Comparison of ENCODE assay signal across 13 mouse cellular contexts in genomic region chr17:88174242-88174679, GRCm38 (mm10).
DNase-seq lines count a peak whose midpoint lies in the region; ATAC-seq and TF ChIP-seq lines count a peak whose summit lies in the region.
"Had no signal": no experiment of that assay in that cellular context is flagged by ENCODE, and none has a peak within 500 bp of the region (broad histone marks: within the 10 kb centered on the region; RNA-seq: fewer than 3 reads in every experiment).

No protein-coding gene starts in this region.

- no peak for TF ChIP-seq CTCF in kidney, adult 2 months (conservative IDR thresholded peaks at IDR 0.05; ENCODE audit: insufficient read depth, insufficient read length, low read depth, low read length)

- TF ChIP-seq POLR2A in kidney, adult 2 months (IDR thresholded peaks at IDR 0.05; ENCODE audit: low read depth, low read length): no peak

- WGBS in embryonic facial prominence, embryonic 11.5 days: 59% methylated on average over 10 of the region's 10 CpGs
- 78% methylated on average over 10 of the region's 10 CpGs for WGBS in embryonic facial prominence, embryonic 10.5 days
- 73% methylated on average over 10 of the region's 10 CpGs for WGBS in kidney, adult 2 months
- 39% methylated on average over 10 of the region's 10 CpGs for WGBS in limb, embryonic 15.5 days
- WGBS in stomach, embryonic 14.5 days: 32% methylated on average over 10 of the region's 10 CpGs

- no peaks in the 10 kb centered on the region for H3K27me3 ChIP-seq in embryonic facial prominence, embryonic 11.5 days (ENCODE audit: control insufficient read depth, insufficient read depth, low read length)
- H3K27me3 ChIP-seq in embryonic facial prominence, embryonic 10.5 days (replicated peaks; ENCODE audit: low read depth, poor library complexity, severe bottlenecking): no peaks in the 10 kb centered on the region
- no peaks in the 10 kb centered on the region for H3K27me3 ChIP-seq in kidney, adult 2 months (replicated peaks; ENCODE audit: control insufficient read depth, insufficient read depth, low read length)
- no peaks in the 10 kb centered on the region for H3K27me3 ChIP-seq in limb, embryonic 15.5 days
- H3K27me3 ChIP-seq in stomach, embryonic 14.5 days (ENCODE audit: control insufficient read depth, insufficient read depth, low read length): no peaks in the 10 kb centered on the region

- no peak overlapping the region for H3K27ac ChIP-seq in embryonic facial prominence, embryonic 11.5 days (replicated peaks; ENCODE audit: low read depth, low read length)
- H3K27ac ChIP-seq in embryonic facial prominence, embryonic 10.5 days (replicated peaks): no peak overlapping the region
- no peak overlapping the region for H3K27ac ChIP-seq in kidney, adult 2 months (ENCODE audit: insufficient read depth, low read depth, low read length)
- H3K27ac ChIP-seq in limb, embryonic 15.5 days: peak overlapping the region; percentile 88
- peak overlapping the region; percentile 66; the same call in 1 of the 2 replicates for H3K27ac ChIP-seq in stomach, embryonic 14.5 days (ENCODE audit: low read length)
- H3K27ac ChIP-seq: hindbrain, embryonic 10.5 days had no signal

- H3K36me3 ChIP-seq in embryonic facial prominence, embryonic 11.5 days (replicated peaks; ENCODE audit: control insufficient read depth, insufficient read depth, low read depth, low read length): no peaks in the 10 kb centered on the region
- H3K36me3 ChIP-seq in embryonic facial prominence, embryonic 10.5 days (replicated peaks): no peaks in the 10 kb centered on the region
- no peaks in the 10 kb centered on the region for H3K36me3 ChIP-seq in kidney, adult 2 months (ENCODE audit: control insufficient read depth, insufficient read depth, low read length)
- H3K36me3 ChIP-seq in limb, embryonic 15.5 days: no peaks in the 10 kb centered on the region
- no peaks in the 10 kb centered on the region for H3K36me3 ChIP-seq in stomach, embryonic 14.5 days (ENCODE audit: control insufficient read depth, insufficient read depth, low read length)
- H3K36me3 ChIP-seq: hindbrain, embryonic 10.5 days had no signal

- no peaks in the 10 kb centered on the region for H3K4me1 ChIP-seq in embryonic facial prominence, embryonic 11.5 days (ENCODE audit: control insufficient read depth, insufficient read depth, low read length)
- no peaks in the 10 kb centered on the region for H3K4me1 ChIP-seq in embryonic facial prominence, embryonic 10.5 days
- no peaks in the 10 kb centered on the region for H3K4me1 ChIP-seq in kidney, adult 2 months (ENCODE audit: control insufficient read depth, insufficient read depth, low read length)
- peaks cover 8% of the 10 kb centered on the region for H3K4me1 ChIP-seq in limb, embryonic 15.5 days
- H3K4me1 ChIP-seq in stomach, embryonic 14.5 days (ENCODE audit: control insufficient read depth, insufficient read depth, low read length): 0 out of 2 replicates have a peak, but pooled peaks cover 5% of the 10 kb centered on the region
- H3K4me1 ChIP-seq: hindbrain, embryonic 10.5 days had no signal

- H3K4me2 ChIP-seq in embryonic facial prominence, embryonic 11.5 days (ENCODE audit: low read depth, low read length): no peak overlapping the region
- peak overlapping the region; percentile 29 for H3K4me2 ChIP-seq in limb, embryonic 15.5 days
- H3K4me2 ChIP-seq in stomach, embryonic 14.5 days (replicated peaks; ENCODE audit: low read depth, low read length): peak overlapping the region; percentile 28
- H3K4me2 ChIP-seq: liver, embryonic 11.5 days had no signal

- no peak overlapping the region for H3K9ac ChIP-seq in embryonic facial prominence, embryonic 11.5 days (replicated peaks; ENCODE audit: low read length)
- H3K9ac ChIP-seq in limb, embryonic 15.5 days: no peak overlapping the region
- no peak overlapping the region for H3K9ac ChIP-seq in stomach, embryonic 14.5 days (replicated peaks; ENCODE audit: low read depth, low read length)

- H3K4me3 ChIP-seq in embryonic facial prominence, embryonic 11.5 days (ENCODE audit: low read depth, low read length): no peak overlapping the region
- H3K4me3 ChIP-seq in embryonic facial prominence, embryonic 10.5 days: no peak overlapping the region
- no peak overlapping the region for H3K4me3 ChIP-seq in kidney, adult 2 months (ENCODE audit: insufficient read depth, low read depth, low read length)
- peak overlapping the region; percentile 7; the same call in 1 of the 2 replicates for H3K4me3 ChIP-seq in limb, embryonic 15.5 days
- no peak overlapping the region for H3K4me3 ChIP-seq in stomach, embryonic 14.5 days (ENCODE audit: low read depth, low read length)
- H3K4me3 ChIP-seq: hindbrain, embryonic 10.5 days had no signal

- ATAC-seq in embryonic facial prominence, embryonic 11.5 days (replicated peaks; ENCODE audit: insufficient number of reproducible peaks, low FRiP score, low TSS enrichment, low read depth): no peak
- peak; percentile 62; the same call in 1 of the 2 replicates for ATAC-seq in limb, embryonic 15.5 days (ENCODE audit: insufficient number of reproducible peaks, low FRiP score, low TSS enrichment, low read depth)
- ATAC-seq in stomach, embryonic 14.5 days (ENCODE audit: insufficient number of reproducible peaks, insufficient read depth, low FRiP score, low read depth): peak; percentile 66; the same call in 1 of the 2 replicates

- DNase-seq in embryonic facial prominence, embryonic 11.5 days (ENCODE audit: low spot score): peak; percentile 46
- DNase-seq in embryonic facial prominence, embryonic 10.5 days (ENCODE audit: low spot score): no peak
- peak; percentile 75 for DNase-seq in kidney, postnatal 10 days
- DNase-seq in kidney, adult 2 months: no peak
- DNase-seq in left cerebral cortex, adult 9 months (ENCODE audit: low spot score in 2 of 2): no peak
- no peak for DNase-seq in testis, postnatal 10 days (ENCODE audit: low spot score)
- DNase-seq: cerebellum, postnatal 36 days; gastrocnemius, postnatal 36 days; right cerebral cortex, postnatal 14 days had no signal

- no peaks in the 10 kb centered on the region for H3K9me3 ChIP-seq in embryonic facial prominence, embryonic 11.5 days (replicated peaks; ENCODE audit: control insufficient read depth, low read length)
- H3K9me3 ChIP-seq in embryonic facial prominence, embryonic 10.5 days: peaks cover 2% of the 10 kb centered on the region; the same call in 1 of the 2 replicates
- no peaks in the 10 kb centered on the region for H3K9me3 ChIP-seq in limb, embryonic 15.5 days
- H3K9me3 ChIP-seq in stomach, embryonic 14.5 days (ENCODE audit: control insufficient read depth, low read depth, low read length): no peaks in the 10 kb centered on the region; the same call in 1 of the 2 replicates
- H3K9me3 ChIP-seq: hindbrain, embryonic 10.5 days had no signal

Comparison
In these comparisons a context has a peak if more than half of its experiments do, and no peak if none do; other contexts are left out.
1. DNase-seq: peak in embryonic facial prominence, embryonic 11.5 days (single experiment) and kidney, postnatal 10 days (single experiment); none in embryonic facial prominence, embryonic 10.5 days (single experiment), kidney, adult 2 months (single experiment), left cerebral cortex, adult 9 months (0 of 2) and testis, postnatal 10 days (single experiment).
2. H3K27ac ChIP-seq: peak in limb, embryonic 15.5 days (single experiment) and stomach, embryonic 14.5 days (single experiment); none in embryonic facial prominence, embryonic 11.5 days (single experiment), embryonic facial prominence, embryonic 10.5 days (single experiment) and kidney, adult 2 months (single experiment).